In the genomic region with DNA sequence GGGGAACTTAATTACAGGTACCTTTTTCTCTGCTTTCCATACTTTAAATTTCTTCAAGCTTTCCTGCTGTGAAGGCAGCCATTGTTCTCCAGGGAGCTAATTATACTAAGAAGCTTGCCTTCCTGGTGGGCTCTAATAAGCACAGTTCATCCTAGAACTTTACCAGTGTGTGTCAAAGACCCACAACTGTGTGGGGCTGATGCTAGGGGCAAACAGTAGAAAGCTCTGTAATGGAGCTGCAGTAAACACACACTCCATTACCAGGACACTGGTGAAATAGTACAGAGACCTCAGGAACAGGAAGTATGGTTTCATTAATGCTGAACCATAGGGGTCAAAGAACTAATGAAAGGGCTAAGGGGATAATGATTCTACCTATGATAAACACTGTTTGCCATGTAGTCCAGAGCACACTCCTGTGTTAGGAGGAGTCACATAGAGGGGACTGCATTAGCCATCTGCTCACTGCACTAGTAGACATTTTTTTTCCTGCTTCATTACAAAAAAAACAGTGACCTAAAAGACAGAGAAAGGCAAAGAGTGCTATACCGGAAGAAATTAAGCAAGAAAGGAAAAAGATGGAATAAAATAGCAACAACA, we compare ENCODE assay signal across 33 mouse cellular contexts.
DNase-seq lines count a peak whose midpoint lies in the region; ATAC-seq lines count a peak whose summit lies in the region.
"Had no signal": no experiment of that assay in that cellular context is flagged by ENCODE, and none has a peak within 500 bp of the region (broad histone marks: within the 10 kb centered on the region; RNA-seq: fewer than 3 reads in every experiment).

No protein-coding gene starts in this region.

- peaks cover 6% of the 10 kb centered on the region; the same call in 1 of the 2 replicates for H3K4me1 ChIP-seq in forebrain, embryonic 12.5 days
- peaks cover 8% of the 10 kb centered on the region for H3K4me1 ChIP-seq in forebrain, embryonic 10.5 days
- no peaks in the 10 kb centered on the region for H3K4me1 ChIP-seq in limb, embryonic 12.5 days (replicated peaks)
- peaks cover 3% of the 10 kb centered on the region; the same call in 1 of the 2 replicates for H3K4me1 ChIP-seq in limb, embryonic 10.5 days
- H3K4me1 ChIP-seq: limb, embryonic 15.5 days; liver, embryonic 13.5 days; megakaryocyte, embryonic 14.5 days; neural tube, embryonic 15.5 days had no signal

- H3K4me3 ChIP-seq in forebrain, embryonic 12.5 days (replicated peaks) = no peak overlapping the region
- no peak overlapping the region for H3K4me3 ChIP-seq in forebrain, embryonic 10.5 days
- no peak overlapping the region for H3K4me3 ChIP-seq in limb, embryonic 12.5 days (replicated peaks)
- no peak overlapping the region for H3K4me3 ChIP-seq in limb, embryonic 10.5 days
- H3K4me3 ChIP-seq: gastrocnemius, adult 2 months; limb, embryonic 15.5 days; liver, embryonic 13.5 days; megakaryocyte, embryonic 14.5 days; neural tube, embryonic 15.5 days had no signal

- DNase-seq in forebrain, embryonic 10.5 days (ENCODE audit: extremely low spot score, low spot score) = no peak
- DNase-seq in limb, embryonic 10.5 days (ENCODE audit: low spot score) = no peak
- DNase-seq in R1 (ENCODE audit: low read depth, low spot score) = peak; percentile 10
- peak; percentile 16 for DNase-seq in hindlimb bud, embryonic 11.5 days (ENCODE audit: extremely low spot score, low read depth, low spot score)
- DNase-seq in layer of hippocampus, postnatal 10 days (ENCODE audit: low spot score in 2 of 2) = no peak
- no peak for DNase-seq in right cerebral cortex, postnatal 36 days (ENCODE audit: low spot score in 2 of 2)
- DNase-seq: adrenal gland, postnatal 25 days; cerebellum, adult 2 months; cerebellum, postnatal 14 days; gastrocnemius, adult 2 months; gastrocnemius, postnatal 36 days; heart, adult 18-20 months; heart, postnatal 36 days; kidney, adult 9 months; kidney, postnatal 10 days; layer of hippocampus, adult 9-11 months; liver, embryonic 13.5 days; lung, adult 18-20 months; lung, postnatal 4 days; right cerebral cortex, adult 18-20 months; right cerebral cortex, postnatal 4 days; thymus, adult 18-20 months; thymus, postnatal 25 days had no signal

- no peak overlapping the region for H3K4me2 ChIP-seq in forebrain, embryonic 12.5 days
- H3K4me2 ChIP-seq in limb, embryonic 12.5 days = no peak overlapping the region
- H3K4me2 ChIP-seq: heart, embryonic 11.5 days; limb, embryonic 15.5 days; liver, embryonic 13.5 days; neural tube, embryonic 15.5 days had no signal

- no peak overlapping the region for H3K27ac ChIP-seq in forebrain, embryonic 12.5 days
- H3K27ac ChIP-seq in forebrain, embryonic 10.5 days = no peak overlapping the region
- no peak overlapping the region for H3K27ac ChIP-seq in limb, embryonic 12.5 days
- H3K27ac ChIP-seq in limb, embryonic 10.5 days = no peak overlapping the region
- H3K27ac ChIP-seq: gastrocnemius, adult 2 months; limb, embryonic 15.5 days; liver, embryonic 13.5 days; neural tube, embryonic 15.5 days; stomach, postnatal 0 days had no signal

- peak; percentile 46; the same call in 1 of the 2 replicates for ATAC-seq in forebrain, embryonic 12.5 days (ENCODE audit: low FRiP score)
- ATAC-seq in limb, embryonic 12.5 days (ENCODE audit: insufficient number of reproducible peaks, insufficient read depth, low FRiP score, low TSS enrichment, low read depth) = peak; percentile 66; the same call in 1 of the 2 replicates
- ATAC-seq: intestine, postnatal 0 days; lung, postnatal 0 days; Patski had no signal

- no peaks in the 10 kb centered on the region for H3K9me3 ChIP-seq in forebrain, embryonic 12.5 days
- H3K9me3 ChIP-seq in forebrain, embryonic 10.5 days = no peaks in the 10 kb centered on the region
- no peaks in the 10 kb centered on the region for H3K9me3 ChIP-seq in limb, embryonic 12.5 days
- H3K9me3 ChIP-seq in limb, embryonic 10.5 days (replicated peaks) = no peaks in the 10 kb centered on the region
- H3K9me3 ChIP-seq: limb, embryonic 15.5 days; liver, embryonic 13.5 days; megakaryocyte, embryonic 14.5 days; neural tube, embryonic 15.5 days had no signal

- no peaks in the 10 kb centered on the region for H3K36me3 ChIP-seq in forebrain, embryonic 12.5 days (replicated peaks)
- no peaks in the 10 kb centered on the region for H3K36me3 ChIP-seq in forebrain, embryonic 10.5 days (replicated peaks)
- H3K36me3 ChIP-seq in limb, embryonic 12.5 days = no peaks in the 10 kb centered on the region
- no peaks in the 10 kb centered on the region for H3K36me3 ChIP-seq in limb, embryonic 10.5 days
- H3K36me3 ChIP-seq: limb, embryonic 15.5 days; liver, embryonic 13.5 days; neural tube, embryonic 15.5 days had no signal

- peaks cover 6% of the 10 kb centered on the region; the same call in 1 of the 2 replicates for H3K27me3 ChIP-seq in forebrain, embryonic 12.5 days
- H3K27me3 ChIP-seq in forebrain, embryonic 10.5 days (ENCODE audit: poor library complexity, severe bottlenecking) = peaks cover 52% of the 10 kb centered on the region
- H3K27me3 ChIP-seq in limb, embryonic 12.5 days = no peaks in the 10 kb centered on the region
- H3K27me3 ChIP-seq in limb, embryonic 10.5 days (ENCODE audit: low read depth, poor library complexity, severe bottlenecking) = no peaks in the 10 kb centered on the region
- H3K27me3 ChIP-seq: limb, embryonic 15.5 days; liver, embryonic 13.5 days; megakaryocyte, embryonic 14.5 days; neural tube, embryonic 15.5 days; Patski had no signal

- 62% methylated on average over 1 of the region's 1 CpGs for WGBS in forebrain, embryonic 12.5 days
- WGBS in forebrain, embryonic 10.5 days = 52% methylated on average over 1 of the region's 1 CpGs
- WGBS in limb, embryonic 12.5 days = 66% methylated on average over 1 of the region's 1 CpGs
- 86% methylated on average over 1 of the region's 1 CpGs for WGBS in limb, embryonic 10.5 days

- H3K9ac ChIP-seq in forebrain, embryonic 12.5 days = no peak overlapping the region
- H3K9ac ChIP-seq in limb, embryonic 12.5 days (replicated peaks) = no peak overlapping the region
- H3K9ac ChIP-seq: limb, embryonic 15.5 days; liver, embryonic 13.5 days; neural tube, embryonic 15.5 days had no signal

Comparison
In these comparisons a context has a peak if more than half of its experiments do, and no peak if none do; other contexts are left out.
1. DNase-seq: peak in R1 (single experiment) and hindlimb bud, embryonic 11.5 days (single experiment); none in forebrain, embryonic 10.5 days (single experiment), limb, embryonic 10.5 days (single experiment), layer of hippocampus, postnatal 10 days (0 of 2) and right cerebral cortex, postnatal 36 days (0 of 2).